Mouse (Mus musculus) cerebellum, adult 2 months (tissue): ENCODE data around the gene H2-M10.2. TPM values are rescaled to one million over a fixed set of nuclear protein-coding genes. Genes with fewer than 3 reads are reported as not detected.
A peak's percentile ranks its signal among the peaks of the same experiment; 100 is the strongest.

Experiments
- DNase-seq, 2 experiments: peaks; one replicate each; pipeline ENCODE4 v3.0.0; 2021
- H3K27ac ChIP-seq: fragments of 200-500 bp; 2 replicates; pipeline ENCODE4 v1.5.1; 2012; ENCODE audit warnings: low read length, control low read depth, inconsistent platforms; ENCODE audit not compliant: insufficient read depth
- H3K27me3 ChIP-seq: fragments of 200-500 bp; 2 replicates; pipeline ENCODE4 v1.6.1; 2012; ENCODE audit warnings: inconsistent platforms, mild to moderate bottlenecking, low read length, moderate library complexity; ENCODE audit not compliant: control insufficient read depth, insufficient read depth
- H3K4me1 ChIP-seq: fragments of 200-500 bp; 2 replicates; pipeline ENCODE4 v1.6.1; 2011; ENCODE audit warnings: low read length; ENCODE audit not compliant: control insufficient read depth, insufficient read depth
- H3K4me3 ChIP-seq: fragments of 200-500 bp; replicated peaks from 2 replicates; pipeline ENCODE3; 2011; ENCODE audit warnings: mild to moderate bottlenecking, low read depth, low read length, control low read depth; ENCODE audit not compliant: insufficient read depth
- CTCF ChIP-seq: fragments of 200-500 bp; IDR thresholded peaks from 2 replicates; pipeline ENCODE4 v1.5.1; 2011; ENCODE audit warnings: low read depth, mild to moderate bottlenecking, control low read depth, low read length, moderate library complexity, borderline replicate concordance; ENCODE audit not compliant: insufficient read depth
- POLR2A ChIP-seq: fragments of 200-500 bp; IDR thresholded peaks from 2 replicates; pipeline ENCODE4 v1.6.1; 2011; ENCODE audit warnings: low read length, control low read depth, borderline replicate concordance; ENCODE audit not compliant: insufficient read depth
- WGBS: fragments of 180-500 bp; shearing (Covaris S2); methylation state at CpG from one replicate; pipeline ENCODE4 v1.1.7; 2018; 5-methylcytosine and 5-hydroxymethylcytosine counted together
- polyA plus RNA-seq: library from polyadenylated mRNA; depleted of rRNA; stranded (reverse); fragments of >200 nt; gene quantifications from 2 replicates; pipeline ENCODE4 v1.2.3, GENCODE M21; 2012

Gene H2-M10.2
- polyA plus RNA-seq, 1 experiment = not detected

DNA sequence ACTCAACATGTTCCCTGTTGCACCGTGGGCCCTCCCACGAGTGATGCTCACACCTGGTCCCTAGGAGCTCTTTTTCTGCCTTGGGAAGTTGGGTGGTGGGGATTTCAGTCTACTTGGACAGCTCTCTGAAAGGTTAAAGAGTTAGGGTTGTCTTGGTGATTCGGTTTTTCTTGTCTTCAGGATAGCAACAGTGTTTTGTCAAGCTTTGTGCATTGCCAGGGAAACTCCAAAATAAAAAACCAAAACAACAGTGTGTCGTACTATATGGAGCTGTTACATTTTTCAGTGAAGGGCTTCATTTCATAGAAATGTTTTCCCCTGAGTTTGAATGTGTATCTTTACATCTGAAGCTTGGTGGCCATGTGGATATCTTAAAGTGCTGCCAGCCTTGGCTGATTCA is 11.5 kb downstream of the H2-M10.2 start:
- Histone ChIP-seq H3K4me1 (peaks cover 8% of the 10 kb centered on the region; the same call in 1 of the 2 replicates), H3K27ac (no peak overlapping the region), H3K4me3 (no peak overlapping the region), H3K27me3 (no peaks in the 10 kb centered on the region)
- 73% methylated on average over 4 of the region's 4 CpGs for WGBS
- no peak for TF ChIP-seq POLR2A
- TF ChIP-seq CTCF = no peak
- DNase-seq = peak in 1 of 2 experiments; percentile 0

DNA sequence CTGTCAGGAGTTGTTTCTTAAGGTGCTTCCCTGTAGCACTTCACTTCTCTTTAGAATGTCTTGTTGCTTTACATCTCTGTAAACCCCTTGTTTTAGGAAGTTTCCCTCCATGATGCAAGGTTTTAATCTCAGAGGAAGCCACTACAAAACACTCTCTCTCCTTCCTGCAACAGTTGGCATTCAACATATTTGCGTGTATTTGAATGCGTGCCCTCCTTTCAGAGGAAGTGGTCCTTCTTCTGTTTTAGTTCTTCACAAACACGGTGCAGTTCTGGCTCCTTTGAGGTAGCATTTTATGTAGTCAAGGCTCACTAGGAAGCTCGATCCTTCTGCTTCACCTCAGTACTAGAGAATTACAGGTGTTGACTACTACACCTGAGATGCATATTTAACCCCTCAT is 12.5 kb downstream of the H2-M10.2 start:
- peaks cover 8% of the 10 kb centered on the region; the same call in 1 of the 2 replicates for H3K4me1 ChIP-seq
- 72% methylated on average over 4 of the region's 4 CpGs for WGBS
- no peak overlapping the region for H3K4me3 ChIP-seq
- DNase-seq = no peak
- TF ChIP-seq CTCF = no peak
- TF ChIP-seq POLR2A = no peak
- no peaks in the 10 kb centered on the region for H3K27me3 ChIP-seq
- no peak overlapping the region for H3K27ac ChIP-seq

DNA sequence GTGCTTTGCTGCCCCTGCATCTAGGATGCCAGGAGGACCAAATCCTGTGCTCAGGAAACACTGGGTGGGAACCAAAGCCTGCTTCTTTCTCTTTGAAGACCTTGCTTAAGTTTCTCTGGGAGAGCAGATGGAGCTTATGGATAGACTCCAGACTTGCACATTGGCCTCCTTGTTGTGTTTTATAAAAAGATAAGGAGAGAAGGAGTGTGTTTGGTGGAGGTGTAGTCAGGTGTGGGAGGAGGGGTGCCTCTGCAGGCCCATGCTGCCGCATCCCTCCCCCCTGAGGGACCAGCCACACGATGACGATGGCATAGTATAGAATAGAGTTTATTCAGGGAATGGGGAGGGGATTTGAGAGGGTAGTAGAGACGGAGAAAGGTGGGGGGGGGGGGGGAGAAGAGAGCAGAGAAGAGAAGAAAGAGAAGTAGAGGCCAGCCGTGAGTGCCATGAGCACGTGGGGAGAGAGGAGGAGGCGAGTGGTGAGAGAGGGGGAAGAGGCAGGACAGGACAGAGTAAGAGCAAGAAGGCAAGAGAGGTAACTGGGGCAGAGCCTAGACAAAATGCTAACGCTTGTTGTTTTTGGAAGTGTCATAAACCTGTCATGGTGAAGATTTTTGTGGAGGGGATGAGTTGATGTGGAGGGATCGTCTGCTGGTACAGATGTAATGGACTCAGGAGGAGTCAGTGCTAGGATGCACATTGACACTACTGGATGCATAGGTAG is 13.5 kb downstream of the H2-M10.2 start:
- TF ChIP-seq POLR2A (no peak), CTCF (no peak)
- DNase-seq = no peak
- Histone ChIP-seq H3K27ac (no peak overlapping the region), H3K27me3 (no peaks in the 10 kb centered on the region), H3K4me1 (peaks cover 8% of the 10 kb centered on the region; the same call in 1 of the 2 replicates), H3K4me3 (peak overlapping the region; percentile 40)
- 58% methylated on average over 9 of the region's 9 CpGs for WGBS

DNA sequence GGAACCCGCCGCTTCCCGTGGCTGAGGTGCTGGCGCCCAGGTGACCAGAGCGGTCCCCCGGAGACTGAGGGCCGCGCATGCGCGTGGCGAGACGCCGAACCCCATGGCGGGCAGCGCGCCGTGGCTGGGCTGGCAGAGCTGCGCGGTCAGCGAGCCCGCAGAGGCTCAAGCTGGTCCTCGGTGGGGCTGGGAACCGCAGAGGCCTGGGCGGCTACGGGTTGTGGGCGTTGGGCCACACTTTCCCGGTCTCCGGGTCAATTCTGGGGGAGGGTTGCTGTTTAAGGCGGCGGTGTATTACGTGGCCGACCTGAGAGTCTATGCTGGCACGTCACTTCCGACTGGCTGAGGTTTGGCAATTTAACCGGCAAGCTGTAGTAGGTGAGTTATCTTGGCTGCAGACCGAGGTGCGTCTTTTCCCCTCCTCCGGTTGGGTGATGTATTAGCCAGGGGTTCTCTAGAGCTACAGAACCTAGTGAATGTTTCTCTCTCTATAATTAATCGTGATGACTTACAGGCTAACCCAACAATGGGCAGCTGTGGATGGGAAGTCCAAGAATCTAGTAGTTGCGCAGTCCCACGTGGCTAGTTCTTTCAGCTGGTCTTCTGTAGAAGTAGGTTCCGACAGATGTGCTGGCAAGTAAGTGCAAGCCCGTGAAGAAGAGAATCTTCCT is 14.6 kb downstream of the H2-M10.2 start, which contains the start of gene Trim39:
Gene Trim39 (minus strand): TSS at position 662 of the 671 bp plus-strand sequence.
- WGBS = 1% methylated on average over 43 of the region's 43 CpGs
- DNase-seq = peak; percentile 87 to 96
- TF ChIP-seq CTCF (no peak), POLR2A (peak; percentile 51; the same call in 1 of the 2 replicates)
- Histone ChIP-seq H3K27ac (peak within 1 kb of the TSS; percentile 99), H3K4me1 (peaks cover 8% of the 10 kb centered on the region; the same call in 1 of the 2 replicates), H3K27me3 (no peaks in the 10 kb centered on the region), H3K4me3 (peak within 1 kb of the TSS; percentile 94)

DNA sequence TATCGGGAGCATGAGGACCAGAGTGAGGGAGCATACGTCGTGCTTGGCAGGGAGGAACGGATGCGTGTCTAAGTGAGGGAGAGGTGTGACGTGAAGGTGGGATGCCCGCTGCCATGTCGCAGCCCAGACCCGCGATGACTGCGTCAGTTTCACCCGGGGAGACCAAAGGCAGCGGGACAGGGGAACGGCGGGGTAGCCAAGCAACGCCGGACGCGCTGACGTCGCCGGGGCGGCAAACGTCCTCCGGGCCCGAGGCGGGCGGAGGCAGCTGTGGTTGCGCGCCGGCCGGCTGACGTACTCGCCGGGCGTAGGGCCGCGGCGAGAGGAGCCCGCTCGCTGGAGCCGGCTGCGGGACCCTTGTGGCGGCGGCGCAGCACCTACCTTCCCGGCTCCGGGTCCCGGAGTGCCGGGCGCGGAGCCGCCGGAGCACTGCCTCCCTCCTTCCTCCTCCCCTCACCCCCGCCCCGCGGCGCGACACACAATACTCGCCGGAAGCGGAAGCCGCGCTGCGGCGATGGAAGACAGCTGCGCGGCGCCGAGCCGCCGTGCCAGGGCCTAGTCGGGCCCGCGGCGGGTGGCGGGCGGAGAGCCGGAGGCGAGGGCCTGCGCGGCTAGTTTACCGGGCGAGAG is 15.2 kb downstream of the H2-M10.2 start:
- H3K4me1 ChIP-seq = peaks cover 8% of the 10 kb centered on the region; the same call in 1 of the 2 replicates
- peak overlapping the region; percentile 94 for H3K4me3 ChIP-seq
- WGBS = under 1% methylated on average over 83 of the region's 84 CpGs
- H3K27ac ChIP-seq = peak overlapping the region; percentile 99
- no peak for TF ChIP-seq CTCF
- TF ChIP-seq POLR2A = peak; percentile 78
- peak; percentile 90 to 96 for DNase-seq
- H3K27me3 ChIP-seq = no peaks in the 10 kb centered on the region

DNA sequence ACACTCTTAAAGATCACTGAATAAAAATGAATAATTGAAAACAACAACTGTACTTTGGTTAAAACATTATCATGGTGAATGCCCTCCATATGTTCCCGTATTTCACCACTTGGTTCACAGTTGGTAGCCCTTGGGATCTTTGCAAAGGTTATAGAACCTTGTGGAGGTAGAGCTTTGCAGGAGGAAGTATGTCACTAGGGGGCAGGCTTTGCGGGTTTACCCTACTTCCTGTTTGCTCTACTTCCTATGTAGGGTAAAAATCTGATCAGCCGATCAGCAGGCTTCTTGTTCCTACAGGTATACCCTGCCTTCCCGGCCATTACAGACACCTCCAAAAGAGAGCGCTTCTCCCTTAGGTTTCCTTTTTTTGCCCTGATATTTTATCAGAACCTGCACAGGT is 20.5 kb downstream of the H2-M10.2 start:
- Histone ChIP-seq H3K4me3 (no peak overlapping the region), H3K27me3 (no peaks in the 10 kb centered on the region), H3K4me1 (no peaks in the 10 kb centered on the region; the same call in 1 of the 2 replicates), H3K27ac (no peak overlapping the region)
- TF ChIP-seq CTCF = no peak
- no peak for TF ChIP-seq POLR2A
- 76% methylated on average over 5 of the region's 5 CpGs for WGBS
- DNase-seq = no peak

DNA sequence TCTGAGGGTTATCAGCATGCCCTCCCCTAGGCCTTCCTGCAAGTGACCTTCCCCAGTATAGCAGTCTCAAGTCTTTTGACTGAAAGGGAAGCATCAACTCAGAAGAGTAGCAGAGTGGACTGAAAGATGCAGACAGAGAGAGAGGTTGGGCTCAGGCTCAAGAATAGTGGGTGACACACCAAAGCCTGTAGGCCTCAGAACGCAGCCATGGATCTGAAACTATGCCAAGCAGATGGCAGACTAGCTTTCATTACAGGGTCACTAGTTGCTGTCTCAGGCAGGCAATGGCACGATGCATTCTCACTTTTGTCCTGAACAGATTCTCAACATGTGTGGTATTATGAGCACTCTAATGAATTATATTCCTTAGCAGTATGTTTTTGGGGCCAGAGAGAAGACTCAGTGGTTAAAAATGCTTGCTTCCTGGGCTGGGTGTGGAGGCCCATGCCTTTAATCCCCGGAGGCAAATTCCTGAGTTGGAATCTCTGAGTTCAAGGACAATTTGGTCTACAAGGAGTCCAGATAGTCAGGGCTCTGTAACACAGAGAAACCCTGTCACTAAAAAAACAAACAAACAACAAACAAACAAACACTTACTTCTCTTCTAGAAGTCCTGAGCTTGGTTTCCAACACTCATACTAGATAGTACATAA is 21.9 kb downstream of the H2-M10.2 start:
- DNase-seq = no peak

More for the DNA sequence above, 21.9 kb downstream of the H2-M10.2 start:
- TF ChIP-seq CTCF (no peak), POLR2A (no peak)
- Histone ChIP-seq H3K4me3 (no peak overlapping the region), H3K27ac (no peak overlapping the region), H3K27me3 (no peaks in the 10 kb centered on the region), H3K4me1 (no peaks in the 10 kb centered on the region)
- 58% methylated on average over 3 of the region's 3 CpGs for WGBS
